Mouse (Mus musculus) lung, postnatal 36 days (tissue): ENCODE data around the gene Aatf.
A peak's percentile ranks its signal among the peaks of the same experiment; 100 is the strongest.

Source experiments
- DNase-seq: peaks from one replicate; pipeline ENCODE4 v3.0.0; 2022; ENCODE audit warnings: mixed read lengths

Aatf gene

DNA sequence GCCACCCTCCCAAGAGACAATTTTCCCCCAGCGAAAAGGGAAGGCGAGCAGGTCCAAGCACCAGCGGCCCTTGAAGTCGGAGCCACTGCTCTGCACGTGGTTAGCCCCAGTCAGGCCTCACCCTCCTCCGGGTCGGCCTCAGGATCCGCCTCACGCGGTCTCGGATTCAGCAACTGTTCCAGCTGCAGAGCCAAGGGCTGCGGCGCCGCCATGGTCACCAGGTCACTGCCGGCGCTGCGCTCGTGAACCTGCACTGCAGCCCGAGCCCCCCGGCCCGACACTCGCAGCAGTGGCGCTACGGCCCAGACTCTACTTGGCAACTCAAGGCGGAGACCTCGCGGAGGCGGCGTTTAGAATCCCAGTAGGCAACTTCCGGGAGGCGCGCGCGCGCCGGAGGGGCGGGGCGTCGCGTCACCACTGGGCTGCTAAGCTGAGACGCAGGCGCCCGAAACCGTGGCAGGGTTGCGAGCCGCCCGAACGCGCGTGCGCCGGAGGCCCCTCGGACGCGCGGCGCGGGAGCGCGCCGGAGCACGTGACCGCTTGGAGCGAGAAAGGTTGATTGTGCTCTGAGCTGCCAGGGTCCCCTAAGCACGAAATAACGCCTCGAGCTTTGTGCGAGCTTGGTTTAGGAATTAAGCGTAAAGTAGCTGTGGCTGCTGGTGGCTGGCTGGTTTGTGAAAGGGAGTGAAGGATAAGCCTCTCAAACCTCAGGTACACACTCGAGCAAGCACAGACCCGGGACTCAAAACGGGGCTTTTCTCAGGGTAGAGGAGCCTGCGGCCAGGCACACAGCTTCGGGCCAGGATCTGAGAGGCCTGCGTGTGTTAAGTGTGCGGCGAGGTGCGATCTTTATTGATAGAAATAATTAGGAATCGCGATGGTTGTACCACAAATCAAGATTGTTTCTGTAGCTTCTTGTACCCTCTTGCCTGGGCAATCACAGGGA is at the start of gene Aatf:
Aatf (minus strand) TSS at position 352 of the 946 bp plus-strand sequence.
- DNase-seq: peak; percentile 97

DNA sequence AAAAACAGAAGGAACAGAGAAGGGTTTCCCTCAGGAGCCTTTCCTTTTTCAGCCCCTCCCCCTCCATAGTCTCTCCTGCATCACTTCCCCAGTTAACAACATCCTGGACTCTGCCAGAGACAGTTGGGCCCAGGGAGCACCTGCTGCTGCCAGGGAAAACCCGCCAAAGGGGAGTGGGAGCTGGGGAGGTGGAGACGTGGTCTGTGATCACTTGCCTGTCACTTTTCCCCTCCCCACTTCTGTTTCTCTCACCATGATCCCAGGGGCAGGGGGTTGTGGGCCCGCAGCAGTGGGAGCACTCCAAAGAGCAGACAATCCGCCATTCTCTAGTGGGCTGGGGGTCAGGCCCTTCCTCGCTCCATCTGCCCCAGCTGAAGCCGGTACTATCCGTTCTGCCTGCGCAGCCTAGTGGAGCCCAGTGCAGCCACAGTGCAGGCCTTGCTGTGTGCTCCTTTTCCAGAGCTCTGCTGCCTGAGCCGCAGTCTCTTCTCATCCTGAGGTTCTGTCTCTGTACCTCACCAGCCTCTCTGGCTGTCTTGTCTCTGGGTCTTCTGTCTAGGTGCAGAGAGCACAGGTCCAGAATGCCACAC is 49.5 kb upstream of the Aatf start:
- no peak for DNase-seq

DNA sequence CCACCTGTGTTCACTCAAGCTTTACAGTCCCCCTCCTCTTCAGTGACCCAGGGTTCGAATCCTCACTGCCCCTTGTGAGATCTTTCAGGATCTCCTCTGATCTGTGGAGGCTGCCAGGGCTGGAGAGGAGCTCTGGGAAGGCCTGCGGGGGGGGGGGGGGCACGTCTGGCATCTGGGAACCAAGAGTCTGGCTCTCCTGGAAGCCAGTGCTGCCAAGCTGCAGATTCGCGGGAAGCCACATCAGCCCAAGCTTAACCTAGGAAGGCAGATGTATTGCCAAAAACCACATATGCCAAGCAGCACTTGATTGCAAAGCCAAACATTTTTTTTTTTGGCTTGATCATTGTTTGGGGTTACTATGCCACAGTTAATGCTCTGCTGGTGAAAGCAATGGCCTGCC is 48.2 kb upstream of the Aatf start:
- DNase-seq: no peak

DNA sequence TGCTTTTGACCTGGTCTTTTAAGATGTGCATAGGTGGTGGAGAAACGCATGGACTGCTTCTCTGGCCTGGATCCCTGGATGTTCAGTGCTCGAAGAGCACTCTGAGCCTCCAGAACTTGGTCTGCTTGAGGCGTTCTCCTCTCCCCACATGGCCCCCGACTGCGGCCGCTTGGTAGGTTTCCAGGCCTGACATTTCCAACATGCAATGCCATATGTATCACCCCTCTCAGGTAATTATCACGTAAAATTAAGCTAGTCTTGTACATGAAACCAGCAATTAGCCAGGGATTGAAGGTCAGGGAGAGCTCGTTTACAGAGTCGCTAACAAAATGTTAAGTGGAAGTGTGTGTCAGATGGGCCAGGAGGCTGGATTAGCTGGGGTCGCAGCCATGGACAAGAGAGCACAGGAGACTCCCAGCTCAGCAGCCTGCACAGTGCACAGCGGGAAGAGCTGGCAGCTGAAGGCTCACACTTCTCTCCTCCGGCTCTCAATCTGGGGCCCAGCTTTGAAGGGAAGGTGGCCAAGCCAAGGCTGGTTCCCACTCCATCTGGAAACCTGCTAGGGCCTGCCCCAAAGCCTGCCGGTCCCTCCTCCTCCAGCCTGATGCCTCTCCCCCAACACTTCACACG is 40.6 kb upstream of the Aatf start:
- DNase-seq: no peak

DNA sequence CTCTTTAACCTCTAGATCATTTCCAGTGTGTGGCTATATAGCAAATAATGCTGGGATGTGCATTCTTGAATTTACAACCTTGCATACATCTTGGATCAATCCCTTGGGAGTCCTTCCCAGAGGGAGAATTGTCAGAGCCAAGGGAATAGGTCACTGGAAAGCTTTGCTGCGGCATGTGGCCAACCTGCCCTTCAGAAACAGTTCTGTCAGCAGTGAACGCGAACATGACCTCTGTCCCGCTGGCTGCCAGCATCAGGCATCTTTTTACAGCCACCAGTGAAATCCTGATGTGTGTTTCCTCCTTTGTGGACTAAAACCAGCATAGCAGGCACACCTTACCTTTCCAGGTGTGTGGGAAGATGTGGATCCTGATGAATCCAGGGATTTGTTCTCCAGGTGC is 38.0 kb upstream of the Aatf start:
- DNase-seq: no peak

GRCm38 (mm10) chr11:84549258-84549791 is 36.0 kb upstream of the Aatf start:
- DNase-seq: no peak

- DNase-seq: no peak
Measured at GRCm38 (mm10) chr11:84548293-84548692, 35.0 kb upstream of the Aatf start.

- DNase-seq: no peak
Measured at GRCm38 (mm10) chr11:84539981-84540380, 26.7 kb upstream of the Aatf start.

DNA sequence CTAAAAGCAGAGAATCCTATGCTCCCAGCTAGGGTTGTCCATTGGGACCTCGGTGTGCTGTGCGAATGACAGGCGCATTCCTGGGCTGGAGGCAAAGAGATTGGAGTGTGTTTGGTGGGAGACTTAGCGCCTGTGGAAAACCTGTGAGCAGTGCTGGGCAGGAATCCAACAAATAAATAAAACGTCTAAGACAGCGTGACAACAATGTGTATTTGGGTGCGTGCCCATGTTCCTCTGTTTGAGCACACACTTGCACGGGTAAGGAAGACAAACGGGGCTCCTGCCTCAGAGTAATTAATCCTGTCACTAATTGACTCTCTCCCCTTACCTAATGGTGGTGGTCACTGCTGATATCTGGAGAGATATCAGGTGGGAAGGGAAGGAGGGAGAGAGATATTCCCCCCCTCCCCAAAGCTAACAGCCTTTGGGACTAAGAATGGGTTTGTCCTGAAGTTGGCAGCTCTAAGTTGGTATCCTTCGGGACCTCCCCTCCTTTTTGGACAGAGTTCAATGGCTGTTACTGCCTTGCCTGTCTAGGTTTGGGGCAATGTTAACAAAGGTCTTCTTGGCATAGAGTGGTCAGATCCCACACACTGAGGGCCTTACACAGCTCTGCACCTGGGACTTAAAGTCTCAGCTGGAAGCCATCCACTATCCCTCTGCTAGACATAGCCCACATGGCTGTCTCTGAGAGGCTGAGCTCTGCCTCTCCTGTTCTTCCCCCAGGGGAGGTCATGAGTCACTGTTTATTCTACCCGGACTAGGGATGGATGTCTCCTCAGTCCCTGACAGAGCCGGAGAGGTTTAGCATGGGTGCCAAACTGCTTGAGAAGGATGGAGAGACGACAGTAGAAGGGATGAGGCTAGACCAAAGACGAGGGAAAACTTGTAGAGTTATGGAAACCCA is 16.7 kb upstream of the Aatf start:
- DNase-seq: peak; percentile 47

DNA sequence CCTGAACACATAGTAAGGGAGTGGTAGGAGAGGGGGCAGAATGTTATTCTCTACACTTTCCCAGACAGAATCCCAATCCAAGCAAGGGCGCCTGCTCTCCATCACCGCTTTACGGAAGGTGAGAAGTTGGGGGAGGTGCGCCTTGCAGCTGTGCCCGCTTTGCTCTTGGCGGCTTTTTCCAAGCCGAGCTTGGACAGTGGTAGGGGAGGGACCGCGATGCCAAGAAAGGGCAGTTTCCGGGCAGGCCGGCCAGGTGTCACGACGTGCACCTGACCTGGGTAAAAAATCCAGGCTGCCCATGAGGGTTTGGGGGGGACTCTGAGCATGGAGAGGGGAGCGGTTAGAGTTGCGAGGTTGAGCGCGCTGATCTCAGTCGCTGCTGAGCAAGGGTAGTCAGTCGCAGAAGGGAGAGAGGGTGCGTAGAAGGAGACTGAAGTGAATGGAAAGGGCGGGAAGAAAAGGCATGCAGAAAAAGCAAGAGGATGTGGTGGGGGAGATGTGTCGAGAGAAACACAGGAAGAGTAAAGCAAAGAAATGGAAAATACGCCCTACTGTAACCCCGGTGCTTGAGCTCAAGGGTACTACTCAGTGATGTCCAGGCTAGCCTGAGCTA is 15.9 kb upstream of the Aatf start:
- DNase-seq: no peak

GRCm38 (mm10) chr11:84526976-84527860 is 13.9 kb upstream of the Aatf start:
- DNase-seq: no peak

DNA sequence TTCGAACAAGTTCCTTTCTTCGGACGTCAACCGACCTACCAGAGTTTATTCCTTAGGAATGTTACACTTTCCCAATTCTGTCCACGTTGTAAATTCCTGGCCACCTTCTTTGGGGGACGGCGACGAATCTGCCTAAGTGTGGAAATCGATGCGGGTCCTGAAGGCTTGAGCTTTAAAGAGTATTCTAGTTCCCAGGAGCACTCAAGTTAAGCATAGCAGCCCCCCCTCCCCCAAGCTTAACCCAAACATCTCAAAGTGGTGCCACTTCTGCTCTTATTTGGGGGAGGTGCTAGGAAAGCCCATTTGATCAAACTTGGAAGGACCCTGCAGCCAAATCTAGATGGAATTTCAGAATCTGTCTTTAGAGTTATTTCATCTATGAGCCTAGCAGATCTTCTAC is 13.1 kb upstream of the Aatf start:
- no peak for DNase-seq

GRCm38 (mm10) chr11:84525421-84526274 is 12.3 kb upstream of the Aatf start, which contains the start of gene Lhx1:
TSS of gene Lhx1 (minus strand) at chr11:84525535.
- DNase-seq: no peak

DNA sequence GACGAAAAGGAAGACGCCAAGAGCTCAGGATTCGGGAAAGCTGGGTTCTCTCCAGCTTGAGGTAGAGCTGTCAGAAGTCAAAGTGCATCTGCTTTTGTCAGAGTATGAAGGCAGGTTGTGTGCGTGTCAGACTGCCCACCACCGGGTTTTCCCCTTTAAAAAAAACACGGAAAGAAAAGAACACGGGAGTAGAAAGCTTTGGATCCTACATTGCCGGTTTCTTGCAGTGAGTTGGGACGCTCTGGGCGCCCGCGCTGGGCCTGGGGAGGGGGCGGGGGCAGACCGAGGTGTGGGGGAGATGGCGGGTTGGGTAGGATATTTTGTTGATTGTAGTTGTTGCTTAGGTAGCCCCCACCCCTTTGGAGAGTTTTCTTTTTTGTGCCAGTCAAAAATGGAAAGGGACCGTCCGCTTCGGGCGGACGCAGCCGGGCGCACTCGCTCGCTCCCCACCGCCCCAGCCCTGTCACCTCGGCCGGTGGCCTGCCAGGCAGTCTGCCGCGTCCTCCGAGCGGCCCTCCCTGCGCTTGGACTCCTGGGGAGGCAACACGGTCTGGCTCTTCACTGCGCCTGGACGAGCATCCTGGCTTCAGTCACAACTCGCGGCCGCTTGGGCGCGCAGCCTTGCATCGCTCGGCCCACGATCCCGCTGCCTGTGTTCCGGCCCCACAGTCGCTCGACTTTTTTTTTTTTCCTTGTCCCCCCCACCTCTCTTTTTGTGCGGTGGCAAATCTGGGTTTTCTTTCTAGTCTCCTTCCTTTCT is 11.4 kb upstream of the Aatf start:
- no peak for DNase-seq

DNA sequence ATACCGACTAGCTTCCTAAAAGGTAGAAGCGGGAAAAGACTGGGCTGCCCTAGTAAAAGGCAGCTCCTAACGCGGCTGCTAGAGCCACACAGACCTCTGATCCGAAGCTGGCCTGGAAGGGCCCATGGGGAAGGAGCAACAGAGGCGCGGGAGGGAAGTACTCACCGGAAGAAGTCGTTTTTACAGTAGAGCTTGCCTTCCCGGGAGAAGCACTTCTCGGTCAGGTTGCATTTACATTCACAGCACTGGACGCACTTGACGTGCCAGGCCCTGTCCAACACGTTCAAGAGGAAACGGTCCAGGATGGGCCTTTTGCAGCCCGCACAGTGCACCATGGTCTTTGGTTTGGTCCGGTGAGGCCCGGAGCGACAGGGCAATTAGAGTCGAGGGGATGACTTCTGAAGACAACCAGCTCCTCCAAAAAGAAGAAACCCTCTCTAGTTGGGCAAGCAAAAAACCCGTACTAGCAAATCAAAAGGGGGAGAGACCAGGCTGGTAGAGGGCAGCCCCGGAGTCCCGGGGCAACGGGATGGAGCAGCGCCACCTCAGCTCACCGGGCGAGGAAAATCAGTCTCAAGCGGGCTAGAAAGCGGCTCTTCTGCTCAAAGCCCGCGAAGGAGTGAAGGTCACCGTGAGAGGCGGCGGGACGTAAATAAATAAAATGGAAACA is 10.7 kb upstream of the Aatf start:
- DNase-seq: no peak

DNA sequence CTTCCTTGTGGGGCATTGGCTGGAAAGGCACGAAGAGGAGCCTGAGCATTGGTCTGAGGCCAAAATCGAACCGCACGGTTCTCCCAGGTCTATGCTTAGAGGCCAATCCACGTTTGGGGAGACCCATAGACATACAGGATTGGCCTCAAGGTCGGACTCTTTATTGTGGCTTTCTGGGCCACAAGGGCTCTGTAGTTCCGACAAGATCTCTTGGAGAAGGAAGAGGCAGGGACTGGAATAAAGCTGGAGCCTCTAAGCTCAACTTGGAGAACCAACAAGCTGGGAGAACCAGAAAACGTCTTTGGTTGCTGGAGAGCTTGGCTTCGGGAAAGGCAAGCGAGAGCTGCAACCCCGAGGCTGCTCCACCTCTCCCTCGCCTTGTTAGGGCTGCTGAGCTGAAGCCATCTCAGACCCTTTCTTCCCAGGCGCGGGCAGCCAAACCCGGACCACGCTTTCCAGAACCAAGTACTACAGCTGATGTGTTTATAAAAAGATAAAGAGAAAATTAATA is 10.1 kb upstream of the Aatf start:
- DNase-seq: no peak

DNA sequence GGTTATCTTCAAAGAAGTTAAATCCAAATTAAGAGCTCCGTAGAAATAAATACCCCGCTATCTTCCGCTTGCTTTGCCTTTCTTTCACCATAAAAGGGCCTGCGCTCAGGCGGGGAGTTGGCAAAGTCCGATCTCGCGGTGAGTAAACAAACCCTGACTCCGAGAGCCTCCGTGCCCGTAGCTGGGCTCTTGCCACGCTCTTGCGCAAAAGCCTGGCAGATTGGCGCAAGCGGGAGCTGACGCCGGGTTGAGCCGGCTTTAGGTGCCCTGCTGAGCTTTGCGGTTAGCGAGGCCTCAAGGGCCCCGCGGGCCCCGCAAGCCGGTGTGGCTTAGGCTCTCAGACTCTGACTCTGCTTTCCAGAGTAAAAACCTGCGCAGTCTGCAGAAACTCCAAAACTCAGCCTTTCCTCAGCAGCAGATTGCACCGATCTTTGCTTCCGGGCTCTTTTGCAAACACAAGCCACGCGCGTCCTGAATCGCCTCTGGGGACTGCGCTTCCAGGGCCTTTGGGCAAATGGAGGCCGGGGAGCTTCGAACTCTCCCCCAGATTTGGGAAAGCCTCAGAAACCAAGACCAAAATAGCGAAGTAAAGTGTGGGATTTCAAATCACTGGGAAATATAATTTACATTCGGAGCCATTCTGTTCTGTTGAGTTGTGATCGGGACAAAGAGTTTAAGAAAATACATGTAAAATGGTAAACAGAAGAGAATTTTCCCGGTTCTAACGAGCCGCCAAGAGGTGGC is 9.4 kb upstream of the Aatf start:
- peak; percentile 88 for DNase-seq
